Mouse (Mus musculus): ENCODE results near the gene Slc20a1. TPM values are rescaled to one million over a fixed set of nuclear protein-coding genes. Genes with fewer than 3 reads are reported as not detected.
A peak's percentile ranks its signal among the peaks of the same experiment; 100 is the strongest.

Slc20a1 gene
- total RNA-seq, 2 experiments from 2014 or later: 40.5 to 240 TPM

DNA sequence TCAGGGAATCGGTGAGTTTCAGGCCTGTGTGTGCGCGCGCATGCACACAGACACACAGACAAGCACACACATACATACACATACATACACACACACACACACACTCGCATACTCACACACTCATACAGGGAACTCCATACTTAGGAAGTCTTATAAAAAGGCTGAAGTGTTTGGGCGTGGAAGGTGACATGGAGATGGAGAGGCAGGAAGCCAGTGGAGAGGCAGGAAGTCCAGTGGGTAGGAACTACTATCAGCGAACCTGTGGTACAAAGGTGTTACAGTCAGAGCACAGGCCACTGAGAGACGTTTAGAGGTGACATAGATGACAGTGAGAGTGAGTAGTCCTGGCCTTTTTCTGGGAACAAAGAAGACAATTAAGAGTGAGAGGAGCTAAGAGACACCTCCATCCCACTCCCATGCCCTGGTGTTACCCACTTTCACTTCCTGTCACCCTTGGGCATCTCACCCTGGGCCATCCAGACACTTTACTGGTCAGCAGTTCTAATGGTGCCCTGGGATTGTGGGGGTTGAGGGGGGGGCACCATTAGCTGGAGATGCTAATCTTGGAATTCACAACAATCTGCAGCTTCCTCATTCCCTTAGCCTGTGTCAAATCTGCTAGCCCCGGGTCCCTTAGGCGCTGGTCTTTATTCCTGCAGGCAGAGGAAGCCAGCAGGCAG lies 12.8 kb upstream of the Slc20a1 start:
- no peak for ATAC-seq (replicated peaks; ENCODE audit: low FRiP score, poor library complexity, severe bottlenecking)

DNA sequence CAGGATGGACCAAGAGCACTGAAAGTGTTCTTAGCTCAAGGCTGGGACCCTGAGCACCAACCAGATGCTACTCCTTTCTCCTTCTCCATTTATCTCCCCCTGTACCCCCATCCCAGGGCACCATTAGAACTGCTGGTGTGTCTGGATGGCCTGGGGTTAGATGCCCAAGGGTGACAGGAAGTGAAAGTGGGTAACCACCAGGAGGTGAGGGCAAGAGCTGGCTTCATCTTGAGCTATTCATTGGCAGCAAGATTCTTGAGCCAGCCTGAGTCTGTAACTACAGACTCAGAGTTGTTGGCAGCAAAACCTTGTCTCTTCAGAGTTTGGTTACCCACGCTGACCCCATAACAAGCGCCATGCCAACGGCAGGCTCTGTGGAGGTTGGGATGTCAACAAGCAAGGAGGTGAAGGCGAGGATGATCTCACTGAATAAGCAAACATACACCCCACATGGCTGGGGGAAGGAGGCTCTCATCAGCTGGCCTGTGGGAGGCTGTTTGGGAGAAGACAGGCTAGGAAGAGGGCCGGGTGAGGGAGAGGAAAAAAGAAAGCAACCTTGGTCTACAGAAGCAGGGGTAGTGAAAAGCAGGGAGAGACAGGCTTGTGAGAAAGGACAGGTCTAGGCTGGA lies 12.2 kb upstream of the Slc20a1 start:
- no peak for ATAC-seq (replicated peaks; ENCODE audit: low FRiP score, poor library complexity, severe bottlenecking)

- ATAC-seq (replicated peaks; ENCODE audit: low FRiP score, poor library complexity, severe bottlenecking): no peak
Observed at GRCm38 (mm10) chr2:129192392-129193150, 6.0 kb upstream of the Slc20a1 start.

DNA sequence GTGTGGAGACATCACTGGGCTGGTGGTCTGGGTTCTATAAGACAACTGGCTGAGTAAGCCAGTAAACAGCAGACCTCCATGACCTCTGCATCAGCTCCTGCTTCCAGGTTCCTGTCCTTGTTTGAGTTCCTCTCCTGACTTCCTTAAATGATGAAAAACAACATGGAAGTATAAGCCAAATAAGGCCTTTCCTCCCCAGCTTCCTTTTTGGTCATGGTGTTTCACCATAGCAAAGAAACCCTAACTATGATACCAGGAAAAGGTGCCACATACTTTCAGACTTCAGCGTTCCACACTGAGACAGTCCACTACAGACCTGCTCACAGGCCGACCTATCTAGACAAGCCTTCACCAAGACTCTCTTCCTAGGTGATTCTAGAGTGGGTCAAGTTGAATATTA lies 2.2 kb upstream of the Slc20a1 start:
- ATAC-seq (replicated peaks; ENCODE audit: low FRiP score, poor library complexity, severe bottlenecking): no peak

DNA sequence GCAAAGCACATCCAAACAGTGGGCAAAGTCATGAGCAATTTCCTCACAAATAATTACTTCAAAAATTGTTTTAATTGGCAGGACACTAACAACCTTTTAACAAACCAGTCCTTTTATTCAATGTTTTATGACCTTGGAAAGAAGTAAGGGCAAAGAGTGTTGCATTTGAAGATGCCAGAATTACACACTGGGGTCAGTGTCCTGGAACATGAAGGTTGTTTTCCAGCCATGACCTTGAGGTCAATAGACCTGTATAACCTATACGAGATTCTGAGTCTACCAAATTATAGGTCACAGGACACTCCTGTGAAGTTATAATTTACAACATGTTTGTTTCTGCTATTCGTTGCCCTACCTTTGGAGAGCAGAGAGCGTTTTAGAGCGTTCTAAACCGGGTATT lies 1.4 kb upstream of the Slc20a1 start:
- no peak for ATAC-seq (replicated peaks; ENCODE audit: low FRiP score, poor library complexity, severe bottlenecking)

DNA sequence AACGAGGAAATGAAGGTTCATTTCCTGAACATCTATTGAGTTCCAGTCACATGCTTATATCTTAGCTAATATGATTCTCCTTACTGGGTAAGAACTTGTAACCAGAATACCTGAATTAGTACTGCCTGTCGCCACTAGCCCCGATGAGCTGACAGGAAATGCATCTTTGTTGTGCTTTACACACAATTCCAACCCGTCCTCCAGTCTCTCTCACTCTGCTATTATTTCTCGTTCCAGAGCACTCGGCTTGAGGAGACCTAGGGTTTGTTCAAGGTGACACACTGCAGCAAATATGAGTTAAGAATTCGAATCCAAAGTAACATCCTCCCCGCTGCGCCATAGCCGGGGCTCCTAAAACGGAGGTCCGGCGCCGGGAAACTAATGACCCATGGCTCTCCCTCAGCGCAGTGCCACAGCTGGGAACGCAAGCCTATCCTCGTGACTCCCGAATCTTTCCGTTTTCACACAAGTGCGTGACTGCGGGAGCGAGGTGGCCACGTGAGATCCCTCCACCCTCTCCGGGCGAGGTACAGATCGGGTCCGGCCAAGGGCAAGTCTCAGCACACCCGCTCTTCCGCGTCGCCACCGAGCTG lies 625 bp upstream of the Slc20a1 start:
- peak; percentile 14 for ATAC-seq (replicated peaks; ENCODE audit: low FRiP score, poor library complexity, severe bottlenecking)

DNA sequence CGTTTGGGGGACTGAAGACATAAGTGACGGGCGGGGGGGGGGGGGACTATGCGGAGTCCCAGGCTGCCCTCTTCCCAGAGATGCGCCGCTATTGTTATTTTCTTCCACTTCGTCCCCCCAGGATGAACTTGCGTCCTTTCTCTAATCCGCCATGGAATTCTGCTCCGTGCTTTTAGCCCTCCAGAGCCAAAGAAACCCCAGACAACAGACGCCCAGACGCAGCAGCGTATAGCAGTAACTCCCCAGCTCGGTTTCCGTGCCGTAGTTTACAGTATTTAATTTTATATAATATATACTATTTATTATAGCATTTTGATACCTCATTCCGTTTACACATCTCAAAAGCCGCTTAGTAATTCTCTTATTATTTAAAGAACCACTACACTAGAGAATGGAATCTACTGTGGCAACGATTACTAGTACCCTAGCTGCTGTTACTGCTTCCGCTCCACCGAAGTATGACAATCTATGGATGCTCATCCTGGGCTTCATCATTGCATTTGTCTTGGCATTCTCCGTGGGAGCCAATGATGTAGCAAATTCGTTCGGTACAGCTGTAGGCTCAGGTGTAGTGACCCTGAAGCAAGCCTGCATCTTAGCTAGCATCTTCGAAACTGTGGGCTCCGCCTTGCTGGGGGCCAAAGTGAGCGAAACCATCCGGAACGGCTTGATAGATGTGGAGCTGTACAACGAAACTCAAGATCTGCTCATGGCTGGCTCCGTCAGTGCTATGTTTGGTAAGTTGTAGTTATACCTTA lies 943 bp downstream of the Slc20a1 start:
- peak; percentile 37 for ATAC-seq (replicated peaks; ENCODE audit: low FRiP score, poor library complexity, severe bottlenecking)

DNA sequence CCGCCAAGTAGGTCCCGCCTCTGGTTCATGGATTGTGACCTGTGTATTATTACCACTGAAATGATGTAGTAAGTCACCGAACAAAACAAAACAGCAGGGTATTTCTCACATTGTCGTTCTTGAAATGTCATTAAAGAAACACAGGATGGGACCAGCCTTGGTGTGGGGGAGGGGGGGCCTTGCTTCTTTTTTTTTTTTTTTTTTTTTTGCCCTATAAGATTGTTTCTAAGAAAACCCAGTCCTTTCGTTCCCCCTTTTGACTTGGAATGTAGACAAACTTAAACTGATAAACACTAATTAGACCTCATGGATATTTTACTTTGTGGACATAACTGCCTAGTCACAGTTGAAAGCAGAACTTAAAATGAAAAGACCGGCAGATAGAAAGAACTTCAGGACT lies 6.4 kb downstream of the Slc20a1 start:
- ATAC-seq (replicated peaks; ENCODE audit: low FRiP score, poor library complexity, severe bottlenecking): no peak

DNA sequence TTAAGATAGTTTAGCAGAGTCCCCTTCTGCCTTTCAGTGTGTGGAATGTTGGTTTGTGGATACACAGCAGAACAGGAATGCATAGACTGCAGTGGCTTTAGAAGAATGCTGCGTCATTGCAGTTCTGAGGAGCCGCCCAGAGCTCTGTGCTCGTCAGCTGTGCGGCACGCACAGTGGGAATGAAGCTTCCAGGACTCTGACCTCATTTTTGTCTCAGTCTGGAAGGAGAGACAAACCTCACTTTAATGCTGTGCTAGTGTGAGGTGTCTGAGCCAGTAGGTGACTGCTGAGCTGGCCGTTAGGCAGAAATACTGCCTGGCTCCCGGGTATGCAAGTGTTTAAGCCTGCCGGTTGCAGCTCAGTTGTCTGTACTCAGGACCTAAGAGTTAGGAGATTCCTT lies 8.3 kb downstream of the Slc20a1 start:
- peak; percentile 73 for ATAC-seq (replicated peaks; ENCODE audit: low FRiP score, poor library complexity, severe bottlenecking)

DNA sequence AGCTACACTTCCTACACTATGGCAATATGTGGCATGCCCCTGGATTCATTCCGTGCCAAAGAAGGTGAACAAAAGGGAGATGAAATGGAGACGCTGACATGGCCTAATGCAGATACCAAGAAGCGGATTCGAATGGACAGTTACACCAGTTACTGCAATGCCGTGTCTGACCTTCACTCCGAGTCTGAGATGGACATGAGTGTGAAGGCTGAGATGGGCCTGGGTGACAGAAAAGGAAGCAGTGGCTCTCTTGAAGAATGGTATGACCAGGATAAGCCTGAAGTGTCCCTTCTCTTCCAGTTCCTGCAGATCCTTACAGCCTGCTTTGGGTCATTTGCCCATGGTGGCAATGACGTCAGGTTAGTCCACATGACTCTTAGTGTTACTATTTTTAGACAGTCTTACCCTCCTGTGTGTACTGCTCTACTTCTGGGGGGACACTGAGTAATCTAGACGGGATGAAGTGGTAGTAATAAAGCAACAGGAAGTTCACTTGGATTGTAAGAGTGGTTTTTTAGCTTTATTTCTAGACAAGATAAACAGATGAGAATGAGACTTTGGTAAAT lies 9.7 kb downstream of the Slc20a1 start:
- no peak for ATAC-seq (replicated peaks; ENCODE audit: low FRiP score, poor library complexity, severe bottlenecking)

- no peak for ATAC-seq (replicated peaks; ENCODE audit: low FRiP score, poor library complexity, severe bottlenecking)
Observed at GRCm38 (mm10) chr2:129210089-129210749, 11.7 kb downstream of the Slc20a1 start.

DNA sequence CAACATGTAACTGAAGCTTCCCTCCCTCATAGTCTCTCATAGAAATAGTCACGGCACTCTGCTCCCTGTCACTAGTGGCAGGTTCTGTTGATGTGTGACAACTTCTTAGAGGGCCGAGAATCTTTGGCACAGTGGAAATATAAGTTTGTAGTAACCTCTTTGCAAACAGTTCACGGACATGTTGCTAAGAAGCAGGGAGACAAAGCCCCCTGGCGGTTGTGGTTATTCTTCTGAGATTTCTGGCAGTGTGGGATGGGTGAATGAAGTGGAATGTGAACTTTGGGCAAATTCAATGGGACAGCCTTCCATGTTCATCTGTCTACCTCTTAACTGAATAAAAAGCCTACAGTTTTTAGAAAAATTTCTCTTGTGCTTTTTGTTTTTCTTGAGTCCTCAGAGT lies 12.7 kb downstream of the Slc20a1 start:
- ATAC-seq (replicated peaks; ENCODE audit: low FRiP score, poor library complexity, severe bottlenecking): no peak

DNA sequence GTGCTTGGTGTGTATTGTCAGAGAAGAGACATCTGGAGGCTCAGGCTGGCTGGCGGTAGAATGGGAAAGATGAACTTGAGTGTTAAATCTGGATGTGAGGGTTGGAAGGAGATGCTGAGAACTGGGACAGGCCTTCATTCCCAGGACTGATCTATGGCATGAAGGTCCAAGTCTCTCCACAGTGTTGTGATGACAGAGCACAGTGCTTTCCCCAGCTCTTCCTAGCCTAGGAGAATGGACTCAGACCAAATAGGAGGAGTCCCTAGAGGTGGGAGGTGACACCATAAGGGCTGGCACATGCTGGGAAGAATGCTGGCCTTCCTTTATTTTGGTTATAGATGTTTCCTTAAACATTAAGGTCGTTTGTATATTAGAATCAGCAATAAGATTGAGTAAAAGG lies 13.4 kb downstream of the Slc20a1 start:
- ATAC-seq (replicated peaks; ENCODE audit: low FRiP score, poor library complexity, severe bottlenecking): no peak

- ATAC-seq (replicated peaks; ENCODE audit: low FRiP score, poor library complexity, severe bottlenecking): no peak
Observed at GRCm38 (mm10) chr2:129212566-129212965, 14.0 kb downstream of the Slc20a1 start.

DNA sequence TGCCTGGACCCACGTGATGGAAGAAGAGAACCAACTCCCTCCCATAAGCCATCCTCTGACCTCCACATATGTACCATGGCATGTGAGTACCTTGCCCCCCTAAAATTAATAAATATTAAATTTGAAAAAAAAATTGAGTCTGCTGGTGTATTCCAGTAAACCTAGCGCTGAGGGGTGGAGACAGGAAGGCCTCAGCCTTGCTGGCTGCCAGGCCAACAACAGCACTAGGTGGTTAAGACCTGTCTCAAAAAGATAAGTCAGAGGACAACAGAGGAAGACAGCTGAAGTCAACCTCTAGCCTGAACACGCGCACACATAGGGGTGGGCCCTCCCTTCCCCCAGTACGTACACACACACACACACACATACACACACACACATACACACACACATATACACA lies 16.2 kb downstream of the Slc20a1 start:
- ATAC-seq (replicated peaks; ENCODE audit: low FRiP score, poor library complexity, severe bottlenecking): peak; percentile 94

DNA sequence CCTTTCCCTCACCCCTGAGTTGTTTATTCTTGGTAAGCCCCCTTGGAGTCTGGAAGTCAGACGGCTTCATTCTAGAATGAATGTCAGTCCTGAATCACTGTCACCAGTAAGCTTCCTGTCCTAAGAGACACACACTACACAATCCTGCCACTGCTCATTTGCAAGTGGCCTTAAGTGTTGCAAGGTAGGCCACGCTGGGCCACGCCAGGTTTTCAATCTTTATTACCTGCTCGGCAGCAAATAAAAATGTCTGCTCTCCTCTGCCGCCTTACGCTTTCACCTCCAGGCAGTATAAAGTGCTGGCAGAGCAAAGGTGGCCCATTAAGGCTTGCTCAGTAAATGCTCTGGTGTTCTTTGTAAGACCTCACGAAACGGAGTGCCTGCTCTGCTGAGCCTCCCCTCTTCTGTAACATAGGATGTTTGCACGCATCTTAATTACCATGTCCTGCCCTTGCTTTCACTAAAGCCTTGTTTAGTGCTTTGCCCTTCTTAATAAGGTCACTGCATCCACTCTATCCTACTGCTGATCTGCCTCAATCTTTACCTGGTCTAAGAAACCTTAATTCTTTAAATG lies 19.1 kb downstream of the Slc20a1 start:
- ATAC-seq (replicated peaks; ENCODE audit: low FRiP score, poor library complexity, severe bottlenecking): no peak

GRCm38 (mm10) chr2:129218537-129219105 lies 20.1 kb downstream of the Slc20a1 start:
- no peak for ATAC-seq (replicated peaks; ENCODE audit: low FRiP score, poor library complexity, severe bottlenecking)

DNA sequence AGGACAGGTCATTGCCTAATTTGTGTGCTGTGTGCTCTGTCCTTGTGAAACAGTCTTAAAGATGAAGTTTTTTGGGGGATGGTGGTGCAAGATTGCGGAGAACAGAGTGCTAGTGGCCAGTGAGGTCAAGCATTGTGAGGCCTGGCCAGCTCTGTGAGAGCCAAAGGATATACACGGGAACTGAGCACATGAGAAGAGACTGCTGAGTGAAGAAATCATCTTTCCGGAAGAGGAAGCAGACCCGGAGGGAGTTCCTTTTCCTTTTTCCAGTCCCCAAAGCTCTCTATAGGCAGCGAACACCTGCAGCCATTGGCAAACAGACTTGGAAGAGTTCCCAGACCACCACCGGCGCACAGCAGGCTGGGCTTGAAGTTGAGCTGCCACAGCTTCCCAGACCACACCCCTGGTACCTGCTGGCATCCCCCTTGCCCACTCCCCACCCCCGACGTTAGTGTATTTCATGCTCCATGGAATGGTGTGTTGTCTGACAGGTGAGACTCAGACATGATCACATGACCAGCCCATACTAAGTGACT lies 22.6 kb downstream of the Slc20a1 start:
- ATAC-seq (replicated peaks; ENCODE audit: low FRiP score, poor library complexity, severe bottlenecking): no peak

Data from erythroblast, adult 5-6 weeks (primary cell).